Mouse (Mus musculus): ENCODE data around the gene Ldb1. TPM values are rescaled to one million over a fixed set of nuclear protein-coding genes. Genes with fewer than 3 reads are reported as not detected.
A peak's percentile ranks its signal among the peaks of the same experiment; 100 is the strongest.

The Ldb1 gene
- polyA plus RNA-seq, 1 experiment from 2014 or later, result 23.1 TPM

GRCm38 (mm10) chr19:46074266-46074665 lies 29.3 kb upstream of the Ldb1 start:
- Histone ChIP-seq H3K36me3 (ENCODE audit: control insufficient read depth, insufficient read depth) (peaks cover 28% of the 10 kb centered on the region), H3K27ac (ENCODE audit: low read length) (peak overlapping the region; percentile 74), H3K27me3 (ENCODE audit: control insufficient read depth, insufficient read depth, low read depth, low read length) (no peaks in the 10 kb centered on the region), H3K9me3 (replicated peaks; ENCODE audit: control insufficient read depth, low read length) (no peaks in the 10 kb centered on the region), H3K4me2 (ENCODE audit: low read depth, low read length) (no peak overlapping the region), H3K4me1 (ENCODE audit: control insufficient read depth, low read depth, low read length) (peaks cover 34% of the 10 kb centered on the region), H3K4me3 (ENCODE audit: low read depth, low read length) (no peak overlapping the region), H3K9ac (ENCODE audit: low read depth, low read length) (no peak overlapping the region)
- ATAC-seq (ENCODE audit: low read depth), result peak; percentile 17; the same call in 1 of the 2 replicates
- 45% methylated on average over 5 of the region's 5 CpGs for WGBS (ENCODE audit: insufficient replicate concordance)

DNA sequence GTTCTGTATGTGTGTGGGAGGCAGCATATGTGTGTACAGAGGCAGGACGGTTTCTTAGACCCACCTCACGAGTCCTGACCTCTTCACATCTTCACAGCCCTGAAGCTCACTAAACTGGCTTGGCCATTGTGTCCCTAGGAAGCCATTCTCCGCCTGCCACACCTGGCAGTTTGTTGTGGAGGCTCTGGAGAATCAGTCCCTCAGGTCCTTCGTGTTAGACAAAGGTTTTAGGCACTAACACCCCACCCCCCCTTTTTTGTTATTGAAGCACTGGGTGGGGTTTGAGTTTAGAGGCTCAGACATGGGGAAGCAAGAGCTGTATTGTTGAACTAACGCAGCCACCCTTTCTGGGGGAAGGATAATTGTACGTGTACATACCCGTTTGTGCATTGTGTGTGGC lies 28.3 kb upstream of the Ldb1 start:
- H3K4me3 ChIP-seq (ENCODE audit: low read depth, low read length), result no peak overlapping the region
- no peak overlapping the region for H3K9ac ChIP-seq (ENCODE audit: low read depth, low read length)
- no peaks in the 10 kb centered on the region for H3K9me3 ChIP-seq (replicated peaks; ENCODE audit: control insufficient read depth, low read length)
- 76% methylated on average over 7 of the region's 7 CpGs for WGBS (ENCODE audit: insufficient replicate concordance)
- H3K4me1 ChIP-seq (ENCODE audit: control insufficient read depth, low read depth, low read length), result peaks cover 34% of the 10 kb centered on the region
- H3K36me3 ChIP-seq (ENCODE audit: control insufficient read depth, insufficient read depth), result peaks cover 34% of the 10 kb centered on the region
- no peaks in the 10 kb centered on the region for H3K27me3 ChIP-seq (ENCODE audit: control insufficient read depth, insufficient read depth, low read depth, low read length)
- peak overlapping the region; percentile 74 for H3K27ac ChIP-seq (ENCODE audit: low read length)
- no peak for ATAC-seq (ENCODE audit: low read depth)
- H3K4me2 ChIP-seq (ENCODE audit: low read depth, low read length), result no peak overlapping the region

DNA sequence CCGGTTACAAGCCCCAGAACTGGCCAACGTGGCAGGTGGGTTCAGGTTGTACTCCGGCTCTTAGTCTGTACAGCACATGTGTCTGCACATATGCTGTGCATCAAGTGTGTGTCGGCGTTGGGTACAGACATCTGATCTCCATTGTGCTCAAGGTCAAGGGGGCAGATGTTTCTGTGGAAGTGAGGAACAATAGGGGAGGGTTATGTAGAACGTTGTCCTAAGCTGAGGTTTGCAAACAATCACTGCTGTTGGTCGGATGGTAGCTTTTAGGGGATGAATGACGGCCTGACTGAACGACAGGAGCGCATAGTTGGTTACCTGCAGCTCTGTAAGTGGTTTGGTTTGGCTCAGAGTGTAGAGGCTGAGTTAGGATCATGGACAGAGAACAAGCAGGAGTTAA lies 23.0 kb upstream of the Ldb1 start:
- H3K4me2 ChIP-seq (ENCODE audit: low read depth, low read length), result no peak overlapping the region
- no peaks in the 10 kb centered on the region for H3K27me3 ChIP-seq (ENCODE audit: control insufficient read depth, insufficient read depth, low read depth, low read length)
- H3K9ac ChIP-seq (ENCODE audit: low read depth, low read length), result no peak overlapping the region
- WGBS (ENCODE audit: insufficient replicate concordance), result 78% methylated on average over 10 of the region's 10 CpGs
- H3K36me3 ChIP-seq (ENCODE audit: control insufficient read depth, insufficient read depth), result peaks cover 79% of the 10 kb centered on the region
- no peak overlapping the region for H3K4me3 ChIP-seq (ENCODE audit: low read depth, low read length)
- no peaks in the 10 kb centered on the region for H3K9me3 ChIP-seq (replicated peaks; ENCODE audit: control insufficient read depth, low read length)
- no peak for ATAC-seq (ENCODE audit: low read depth)
- no peak overlapping the region for H3K27ac ChIP-seq (ENCODE audit: low read length)
- H3K4me1 ChIP-seq (ENCODE audit: control insufficient read depth, low read depth, low read length), result no peaks in the 10 kb centered on the region

GRCm38 (mm10) chr19:46060845-46061244 lies 15.8 kb upstream of the Ldb1 start:
- peak overlapping the region; percentile 84 for H3K27ac ChIP-seq (ENCODE audit: low read length)
- peak overlapping the region; percentile 56 for H3K4me2 ChIP-seq (ENCODE audit: low read depth, low read length)
- H3K9me3 ChIP-seq (replicated peaks; ENCODE audit: control insufficient read depth, low read length), result no peaks in the 10 kb centered on the region
- peak overlapping the region; percentile 30 for H3K4me3 ChIP-seq (ENCODE audit: low read depth, low read length)
- H3K9ac ChIP-seq (ENCODE audit: low read depth, low read length), result peak overlapping the region; percentile 54
- H3K27me3 ChIP-seq (ENCODE audit: control insufficient read depth, insufficient read depth, low read depth, low read length), result no peaks in the 10 kb centered on the region
- 21% methylated on average over 6 of the region's 6 CpGs for WGBS (ENCODE audit: insufficient replicate concordance)
- peaks cover 39% of the 10 kb centered on the region for H3K4me1 ChIP-seq (ENCODE audit: control insufficient read depth, low read depth, low read length)
- peaks cover 38% of the 10 kb centered on the region for H3K36me3 ChIP-seq (ENCODE audit: control insufficient read depth, insufficient read depth)
- ATAC-seq (ENCODE audit: low read depth), result no peak

GRCm38 (mm10) chr19:46058466-46058865 lies 13.5 kb upstream of the Ldb1 start:
- H3K27ac ChIP-seq (ENCODE audit: low read length), result no peak overlapping the region
- H3K4me2 ChIP-seq (ENCODE audit: low read depth, low read length), result peak overlapping the region; percentile 97; the same call in 1 of the 2 replicates
- no peaks in the 10 kb centered on the region for H3K27me3 ChIP-seq (ENCODE audit: control insufficient read depth, insufficient read depth, low read depth, low read length)
- H3K9ac ChIP-seq (ENCODE audit: low read depth, low read length), result no peak overlapping the region
- peaks cover 39% of the 10 kb centered on the region for H3K4me1 ChIP-seq (ENCODE audit: control insufficient read depth, low read depth, low read length)
- ATAC-seq (ENCODE audit: low read depth), result no peak
- H3K36me3 ChIP-seq (ENCODE audit: control insufficient read depth, insufficient read depth), result peaks cover 15% of the 10 kb centered on the region
- no peaks in the 10 kb centered on the region for H3K9me3 ChIP-seq (replicated peaks; ENCODE audit: control insufficient read depth, low read length)
- H3K4me3 ChIP-seq (ENCODE audit: low read depth, low read length), result peak overlapping the region; percentile 3; the same call in 1 of the 2 replicates
- 66% methylated on average over 7 of the region's 7 CpGs for WGBS (ENCODE audit: insufficient replicate concordance)

DNA sequence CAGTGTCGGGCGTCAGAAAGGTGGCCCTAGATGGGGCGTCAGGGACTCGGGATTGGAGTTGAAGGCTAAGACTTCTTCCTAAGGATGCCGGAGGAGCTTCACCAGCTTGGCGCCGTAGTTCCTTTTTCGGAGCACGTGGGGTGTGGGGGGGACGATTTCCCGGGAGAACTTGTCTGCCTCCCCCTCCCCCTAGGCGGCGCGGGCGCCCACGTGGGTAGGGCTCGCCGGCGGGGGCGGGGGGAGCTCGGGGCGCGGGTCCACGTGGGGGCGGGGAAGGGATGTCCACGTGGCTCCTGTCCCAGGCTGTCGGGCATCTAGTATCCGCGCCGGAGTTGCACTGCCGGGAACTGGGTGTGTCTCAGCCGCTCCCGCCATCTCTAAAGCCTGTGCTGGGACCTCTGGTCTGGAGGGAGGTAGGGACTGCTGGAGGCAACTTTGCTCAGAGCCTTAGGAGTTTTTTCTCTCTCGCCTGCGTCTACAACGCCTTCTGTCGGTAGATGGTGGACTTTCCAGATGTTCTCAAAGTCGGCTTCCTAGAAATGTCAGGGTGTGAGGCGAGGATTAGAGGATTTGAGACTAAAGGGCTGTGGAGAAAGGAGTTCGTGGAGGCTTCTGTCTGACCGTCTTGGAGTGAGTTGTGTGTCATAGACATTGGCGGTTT lies 12.1 kb upstream of the Ldb1 start:
- under 1% methylated on average over 41 of the region's 42 CpGs for WGBS (ENCODE audit: insufficient replicate concordance)
- peaks cover 39% of the 10 kb centered on the region for H3K4me1 ChIP-seq (ENCODE audit: control insufficient read depth, low read depth, low read length)
- H3K4me2 ChIP-seq (ENCODE audit: low read depth, low read length), result peak overlapping the region; percentile 97
- peak; percentile 69 for ATAC-seq (ENCODE audit: low read depth)
- no peaks in the 10 kb centered on the region for H3K27me3 ChIP-seq (ENCODE audit: control insufficient read depth, insufficient read depth, low read depth, low read length)
- H3K4me3 ChIP-seq (ENCODE audit: low read depth, low read length), result peak overlapping the region; percentile 94
- peaks cover 3% of the 10 kb centered on the region for H3K36me3 ChIP-seq (ENCODE audit: control insufficient read depth, insufficient read depth)
- no peaks in the 10 kb centered on the region for H3K9me3 ChIP-seq (replicated peaks; ENCODE audit: control insufficient read depth, low read length)
- peak overlapping the region; percentile 92 for H3K27ac ChIP-seq (ENCODE audit: low read length)
- H3K9ac ChIP-seq (ENCODE audit: low read depth, low read length), result peak overlapping the region; percentile 87

DNA sequence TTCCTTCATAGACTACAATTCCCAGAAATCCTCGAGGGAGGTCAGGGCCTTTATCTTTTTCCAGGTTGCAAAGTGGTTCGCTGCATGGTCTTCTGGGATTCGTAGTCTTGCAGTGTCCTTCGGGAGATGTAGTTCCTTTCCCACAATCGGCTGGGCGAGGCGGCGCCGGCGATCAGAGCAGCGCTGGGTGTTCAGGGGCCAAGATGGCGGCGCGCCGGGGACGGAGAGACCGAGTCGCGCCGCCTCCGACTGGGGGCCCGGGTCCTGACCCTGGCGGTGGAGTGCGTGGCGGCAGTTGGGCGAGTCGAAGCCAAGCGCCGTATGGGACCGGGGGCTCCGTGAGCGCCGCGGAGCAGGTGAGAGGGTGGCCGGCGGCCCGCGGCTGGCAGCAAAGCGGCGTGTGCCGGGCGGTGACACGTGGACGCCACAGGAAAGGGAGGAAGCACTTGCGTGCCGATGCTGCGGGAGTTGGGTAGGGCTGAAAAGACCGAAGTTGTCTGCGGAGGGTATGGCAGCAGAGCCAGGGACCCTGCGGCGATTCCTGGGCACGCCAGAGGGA lies 11.5 kb upstream of the Ldb1 start:
- H3K4me3 ChIP-seq (ENCODE audit: low read depth, low read length), result peak overlapping the region; percentile 94
- peak overlapping the region; percentile 87 for H3K9ac ChIP-seq (ENCODE audit: low read depth, low read length)
- no peaks in the 10 kb centered on the region for H3K27me3 ChIP-seq (ENCODE audit: control insufficient read depth, insufficient read depth, low read depth, low read length)
- H3K4me1 ChIP-seq (ENCODE audit: control insufficient read depth, low read depth, low read length), result peaks cover 36% of the 10 kb centered on the region
- peak overlapping the region; percentile 97 for H3K4me2 ChIP-seq (ENCODE audit: low read depth, low read length)
- ATAC-seq (ENCODE audit: low read depth), result peak; percentile 93
- no peaks in the 10 kb centered on the region for H3K9me3 ChIP-seq (replicated peaks; ENCODE audit: control insufficient read depth, low read length)
- peak overlapping the region; percentile 92 for H3K27ac ChIP-seq (ENCODE audit: low read length)
- H3K36me3 ChIP-seq (ENCODE audit: control insufficient read depth, insufficient read depth), result no peaks in the 10 kb centered on the region
- under 1% methylated on average over 52 of the region's 52 CpGs for WGBS (ENCODE audit: insufficient replicate concordance)

- peak overlapping the region; percentile 94 for H3K4me3 ChIP-seq (ENCODE audit: low read depth, low read length)
- no peaks in the 10 kb centered on the region for H3K27me3 ChIP-seq (ENCODE audit: control insufficient read depth, insufficient read depth, low read depth, low read length)
- H3K27ac ChIP-seq (ENCODE audit: low read length), result peak overlapping the region; percentile 92
- peak overlapping the region; percentile 64 for H3K4me2 ChIP-seq (ENCODE audit: low read depth, low read length)
- H3K4me1 ChIP-seq (ENCODE audit: control insufficient read depth, low read depth, low read length), result peaks cover 30% of the 10 kb centered on the region
- H3K9ac ChIP-seq (ENCODE audit: low read depth, low read length), result peak overlapping the region; percentile 62
- no peaks in the 10 kb centered on the region for H3K36me3 ChIP-seq (ENCODE audit: control insufficient read depth, insufficient read depth)
- WGBS (ENCODE audit: insufficient replicate concordance), result 2% methylated on average over 11 of the region's 11 CpGs
- H3K9me3 ChIP-seq (replicated peaks; ENCODE audit: control insufficient read depth, low read length), result no peaks in the 10 kb centered on the region
- ATAC-seq (ENCODE audit: low read depth), result peak; percentile 64
Observed at GRCm38 (mm10) chr19:46055752-46056387, 10.9 kb upstream of the Ldb1 start.

- peaks cover 12% of the 10 kb centered on the region for H3K4me1 ChIP-seq (ENCODE audit: control insufficient read depth, low read depth, low read length)
- no peak overlapping the region for H3K4me3 ChIP-seq (ENCODE audit: low read depth, low read length)
- H3K4me2 ChIP-seq (ENCODE audit: low read depth, low read length), result no peak overlapping the region
- H3K27me3 ChIP-seq (ENCODE audit: control insufficient read depth, insufficient read depth, low read depth, low read length), result peaks cover 3% of the 10 kb centered on the region; the same call in 1 of the 2 replicates
- ATAC-seq (ENCODE audit: low read depth), result no peak
- WGBS (ENCODE audit: insufficient replicate concordance), result 34% methylated on average over 2 of the region's 2 CpGs
- H3K36me3 ChIP-seq (ENCODE audit: control insufficient read depth, insufficient read depth), result no peaks in the 10 kb centered on the region
- no peak overlapping the region for H3K9ac ChIP-seq (ENCODE audit: low read depth, low read length)
- H3K27ac ChIP-seq (ENCODE audit: low read length), result no peak overlapping the region
- H3K9me3 ChIP-seq (replicated peaks; ENCODE audit: control insufficient read depth, low read length), result no peaks in the 10 kb centered on the region
Observed at GRCm38 (mm10) chr19:46050462-46050861, 5.4 kb upstream of the Ldb1 start.
